Mouse (Mus musculus): ENCODE data around the gene Tbc1d24. TPM values are rescaled to one million over a fixed set of nuclear protein-coding genes. Genes with fewer than 3 reads are reported as not detected.

Tbc1d24 gene
- polyA plus RNA-seq, 2 experiments, result 5.4 to 14.1 TPM

DNA sequence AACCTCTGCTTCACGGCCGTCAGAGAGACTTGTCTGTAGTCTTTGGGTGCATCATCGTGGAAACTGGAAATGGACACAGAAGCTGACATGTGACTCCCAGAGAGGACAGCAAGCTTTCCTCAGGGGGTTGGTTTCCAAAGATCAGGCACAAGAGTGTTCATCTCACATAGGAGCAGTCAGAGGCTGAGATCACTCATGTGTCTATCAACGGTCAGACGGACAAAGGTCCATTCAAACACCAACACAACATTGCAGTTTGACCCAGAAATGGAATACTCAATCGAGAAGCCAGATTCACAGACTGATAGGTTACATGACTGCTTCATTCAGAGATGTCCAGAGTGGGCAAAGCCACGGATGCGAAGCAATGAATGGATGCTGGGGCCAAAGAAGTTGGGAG, 21.4 kb upstream of the Tbc1d24 start:
- WGBS (ENCODE audit: insufficient replicate concordance), result 84% methylated on average over 8 of the region's 8 CpGs
- peak overlapping the region; percentile 34; the same call in 1 of the 2 replicates for H3K9ac ChIP-seq (replicated peaks)
- H3K9me3 ChIP-seq (ENCODE audit: control insufficient read depth, low read length), result no peaks in the 10 kb centered on the region
- H3K4me1 ChIP-seq (replicated peaks; ENCODE audit: control insufficient read depth in 2 of 2, insufficient read depth in 2 of 2, low read length in 1 of 2), result peaks cover 27 to 28% of the 10 kb centered on the region in 2 experiments
- H3K36me3 ChIP-seq (replicated peaks; ENCODE audit: control insufficient read depth, insufficient read depth, low read depth), result peaks cover 92% of the 10 kb centered on the region
- peak overlapping the region; percentile 55 for H3K4me2 ChIP-seq (ENCODE audit: low read depth)
- DNase-seq (ENCODE audit: low read depth in 3 of 3, low spot score in 3 of 3) (no peak), ATAC-seq (ENCODE audit: insufficient read depth) (no peak)
- H3K27me3 ChIP-seq (ENCODE audit: control insufficient read depth, insufficient read depth, low read length), result no peaks in the 10 kb centered on the region
- no peak overlapping the region for H3K4me3 ChIP-seq (ENCODE audit: insufficient read depth in 1 of 2, low read depth in 2 of 2, low read length in 2 of 2)
- peak overlapping the region; percentile 95 for H3K27ac ChIP-seq
- TF ChIP-seq CTCF (IDR thresholded peaks at IDR 0.05; ENCODE audit: low read depth) (no peak), EP300 (IDR thresholded peaks at IDR 0.05; ENCODE audit: low read depth) (no peak)

- peak overlapping the region; percentile 95 for H3K27ac ChIP-seq
- ATAC-seq (ENCODE audit: insufficient read depth), result peak; percentile 90
- peak overlapping the region; percentile 55 for H3K4me2 ChIP-seq (ENCODE audit: low read depth)
- 25% methylated on average over 5 of the region's 5 CpGs for WGBS (ENCODE audit: insufficient replicate concordance)
- peak; percentile 80 to 84 (median 80) for DNase-seq (ENCODE audit: low read depth in 3 of 3, low spot score in 3 of 3)
- H3K36me3 ChIP-seq (replicated peaks; ENCODE audit: control insufficient read depth, insufficient read depth, low read depth), result peaks cover 85% of the 10 kb centered on the region
- H3K4me3 ChIP-seq (ENCODE audit: insufficient read depth in 1 of 2, low read depth in 2 of 2, low read length in 2 of 2), result peak overlapping the region in 1 of 2 experiments; percentile 8; a peak in 3 of 4 replicates
- no peaks in the 10 kb centered on the region for H3K27me3 ChIP-seq (ENCODE audit: control insufficient read depth, insufficient read depth, low read length)
- peaks cover 32 to 36% of the 10 kb centered on the region in 2 experiments for H3K4me1 ChIP-seq (replicated peaks; ENCODE audit: control insufficient read depth in 2 of 2, insufficient read depth in 2 of 2, low read length in 1 of 2)
- TF ChIP-seq EP300 (IDR thresholded peaks at IDR 0.05; ENCODE audit: low read depth), result peak; percentile 90
- no peak for TF ChIP-seq CTCF (IDR thresholded peaks at IDR 0.05; ENCODE audit: low read depth)
- peak overlapping the region; percentile 57 for H3K9ac ChIP-seq (replicated peaks)
- H3K9me3 ChIP-seq (ENCODE audit: control insufficient read depth, low read length), result no peaks in the 10 kb centered on the region
These were observed 20.5 kb upstream of the Tbc1d24 start for GRCm38 (mm10) chr17:24225851-24226250.

- DNase-seq (ENCODE audit: low read depth in 3 of 3, low spot score in 3 of 3), result no peak
- Histone ChIP-seq H3K9ac (replicated peaks) (no peak overlapping the region), H3K27ac (peak overlapping the region; percentile 95), H3K27me3 (ENCODE audit: control insufficient read depth, insufficient read depth, low read length) (no peaks in the 10 kb centered on the region), H3K4me2 (ENCODE audit: low read depth) (no peak overlapping the region), H3K4me1 (replicated peaks; ENCODE audit: control insufficient read depth in 2 of 2, insufficient read depth in 2 of 2, low read length in 1 of 2) (peaks cover 34 to 37% of the 10 kb centered on the region in 2 experiments), H3K9me3 (ENCODE audit: control insufficient read depth, low read length) (no peaks in the 10 kb centered on the region), H3K36me3 (replicated peaks; ENCODE audit: control insufficient read depth, insufficient read depth, low read depth) (peaks cover 73% of the 10 kb centered on the region), H3K4me3 (ENCODE audit: insufficient read depth in 1 of 2, low read depth in 2 of 2, low read length in 2 of 2) (no peak overlapping the region)
- WGBS (ENCODE audit: insufficient replicate concordance), result 89% methylated on average over 10 of the region's 10 CpGs
- TF ChIP-seq CTCF (IDR thresholded peaks at IDR 0.05; ENCODE audit: low read depth) (no peak), EP300 (IDR thresholded peaks at IDR 0.05; ENCODE audit: low read depth) (no peak)
- no peak for ATAC-seq (ENCODE audit: insufficient read depth)
These were observed 19.4 kb upstream of the Tbc1d24 start for GRCm38 (mm10) chr17:24224741-24225140.

- 93% methylated on average over 5 of the region's 5 CpGs for WGBS (ENCODE audit: insufficient replicate concordance)
- peaks cover 66% of the 10 kb centered on the region for H3K36me3 ChIP-seq (replicated peaks; ENCODE audit: control insufficient read depth, insufficient read depth, low read depth)
These were observed 18.2 kb upstream of the Tbc1d24 start for GRCm38 (mm10) chr17:24223513-24223912.

GRCm38 (mm10) chr17:24222653-24223052, 17.3 kb upstream of the Tbc1d24 start:
- Histone ChIP-seq H3K36me3 (replicated peaks; ENCODE audit: control insufficient read depth, insufficient read depth, low read depth) (peaks cover 66% of the 10 kb centered on the region), H3K27ac (peak overlapping the region; percentile 22; the same call in 1 of the 2 replicates), H3K9ac (replicated peaks) (no peak overlapping the region), H3K4me1 (replicated peaks; ENCODE audit: control insufficient read depth in 2 of 2, insufficient read depth in 2 of 2, low read length in 1 of 2) (peaks cover 36 to 42% of the 10 kb centered on the region in 2 experiments), H3K4me3 (ENCODE audit: insufficient read depth in 1 of 2, low read depth in 2 of 2, low read length in 2 of 2) (no peak overlapping the region), H3K27me3 (ENCODE audit: control insufficient read depth, insufficient read depth, low read length) (no peaks in the 10 kb centered on the region), H3K9me3 (ENCODE audit: control insufficient read depth, low read length) (no peaks in the 10 kb centered on the region), H3K4me2 (ENCODE audit: low read depth) (no peak overlapping the region)
- TF ChIP-seq EP300 (IDR thresholded peaks at IDR 0.05; ENCODE audit: low read depth), result no peak
- no peak for TF ChIP-seq CTCF (IDR thresholded peaks at IDR 0.05; ENCODE audit: low read depth)
- ATAC-seq (ENCODE audit: insufficient read depth) (no peak), DNase-seq (ENCODE audit: low read depth in 3 of 3, low spot score in 3 of 3) (no peak)
- WGBS (ENCODE audit: insufficient replicate concordance), result 79% methylated on average over 6 of the region's 6 CpGs

More at GRCm38 (mm10) chr17:24223513-24223912, 18.2 kb upstream of the Tbc1d24 start:
- H3K4me2 ChIP-seq (ENCODE audit: low read depth), result no peak overlapping the region
- no peak for ATAC-seq (ENCODE audit: insufficient read depth)
- H3K9ac ChIP-seq (replicated peaks), result no peak overlapping the region
- no peaks in the 10 kb centered on the region for H3K9me3 ChIP-seq (ENCODE audit: control insufficient read depth, low read length)
- H3K27ac ChIP-seq, result no peak overlapping the region
- H3K4me3 ChIP-seq (ENCODE audit: insufficient read depth in 1 of 2, low read depth in 2 of 2, low read length in 2 of 2), result no peak overlapping the region
- H3K27me3 ChIP-seq (ENCODE audit: control insufficient read depth, insufficient read depth, low read length), result no peaks in the 10 kb centered on the region
- DNase-seq (ENCODE audit: low read depth in 3 of 3, low spot score in 3 of 3), result no peak
- peaks cover 37 to 44% of the 10 kb centered on the region in 2 experiments for H3K4me1 ChIP-seq (replicated peaks; ENCODE audit: control insufficient read depth in 2 of 2, insufficient read depth in 2 of 2, low read length in 1 of 2)
- TF ChIP-seq CTCF (IDR thresholded peaks at IDR 0.05; ENCODE audit: low read depth), result no peak
- TF ChIP-seq EP300 (IDR thresholded peaks at IDR 0.05; ENCODE audit: low read depth), result no peak

All from liver, embryonic 14.5 days (tissue).